Mouse (Mus musculus) limb, embryonic 14.5 days (tissue): Measurements from ENCODE around the gene Gm5128. TPM values are rescaled to one million over a fixed set of nuclear protein-coding genes. Genes with fewer than 3 reads are reported as not detected.
"Not testable (repeated sequence)": the region's sequence is repeated elsewhere in the genome, so short reads cannot be mapped to it uniquely, and the experiment has no call there.

Source experiments
- ATAC-seq: fragments of 200-750 bp; cut with Nextera tagmentation; 2 replicates; pipeline ENCODE4 v1.8.0; 2017; ENCODE audit warnings: low read depth, moderate number of reproducible peaks, moderate TSS enrichment; ENCODE audit not compliant: low FRiP score
- DNase-seq: peaks from one replicate; pipeline ENCODE4 v3.0.0-alpha.2; 2015; ENCODE audit warnings: low spot score
- H3K27ac ChIP-seq: fragments of 300-500 bp; sonication (generic); replicated peaks from 2 replicates; pipeline ENCODE4 v1.5.1; 2014; ENCODE audit warnings: low read depth, mild to moderate bottlenecking, low read length, moderate library complexity, mixed read lengths
- H3K27me3 ChIP-seq: fragments of 300-500 bp; sonication (generic); 2 replicates; pipeline ENCODE4 v1.6.1; 2014; ENCODE audit warnings: low read length, mixed read lengths; ENCODE audit not compliant: control insufficient read depth, insufficient read depth
- H3K36me3 ChIP-seq: fragments of 300-500 bp; sonication (generic); 2 replicates; pipeline ENCODE4 v1.6.1; 2014; ENCODE audit warnings: mild to moderate bottlenecking, low read length, moderate library complexity, mixed read lengths; ENCODE audit not compliant: control insufficient read depth, insufficient read depth
- H3K4me1 ChIP-seq: fragments of 300-500 bp; sonication (generic); 2 replicates; pipeline ENCODE4 v1.6.1; 2014; ENCODE audit warnings: antibody characterized with exemption, low read length, mixed read lengths; ENCODE audit not compliant: control insufficient read depth, insufficient read depth
- H3K4me2 ChIP-seq: fragments of 300-500 bp; sonication (generic); replicated peaks from 2 replicates; pipeline ENCODE4 v1.6.1; 2014; ENCODE audit warnings: low read depth, mild to moderate bottlenecking, low read length, moderate library complexity; ENCODE audit not compliant: severe bottlenecking
- H3K4me3 ChIP-seq: fragments of 300-500 bp; sonication (generic); replicated peaks from 2 replicates; pipeline ENCODE4 v1.5.1; 2014; ENCODE audit warnings: low read length
- H3K9ac ChIP-seq: fragments of 300-500 bp; sonication (generic); 2 replicates; pipeline ENCODE4 v1.6.1; 2014; ENCODE audit warnings: mild to moderate bottlenecking, low read depth, low read length, moderate library complexity; ENCODE audit not compliant: severe bottlenecking
- H3K9me3 ChIP-seq: fragments of 300-500 bp; sonication (generic); 2 replicates; pipeline ENCODE4 v1.6.1; 2016; ENCODE audit warnings: low read length; ENCODE audit not compliant: control insufficient read depth
- WGBS: fragments of 180-500 bp; shearing (Covaris S2); extraction: QIAGEN DNeasy Blood & Tissue Kit; methylation state at CpG from one replicate; pipeline ENCODE4 v1.1.7; 2014; 5-methylcytosine and 5-hydroxymethylcytosine counted together
- polyA plus RNA-seq, 2 experiments: library from polyadenylated mRNA; depleted of rRNA in 1 of 2; stranded (reverse) in 1 of 2; unstranded in 1 of 2; fragments of >200 nt; fragmentation: Nextera tagmentation in 1 of 2; extraction: Ambion mirVana in 1 of 2; gene quantifications; 2 replicates each; pipeline versions ENCODE4 v1.2.1 to v1.2.3; 2012 to 2014

Gm5128 gene
- polyA plus RNA-seq (2012; rRNA removed) (0.03 TPM in 1 of 2 replicates, not detected in the other), polyA plus RNA-seq (2014; fragmentation: Nextera tagmentation; extraction: Ambion mirVana) (not detected in 2 replicates)

DNA sequence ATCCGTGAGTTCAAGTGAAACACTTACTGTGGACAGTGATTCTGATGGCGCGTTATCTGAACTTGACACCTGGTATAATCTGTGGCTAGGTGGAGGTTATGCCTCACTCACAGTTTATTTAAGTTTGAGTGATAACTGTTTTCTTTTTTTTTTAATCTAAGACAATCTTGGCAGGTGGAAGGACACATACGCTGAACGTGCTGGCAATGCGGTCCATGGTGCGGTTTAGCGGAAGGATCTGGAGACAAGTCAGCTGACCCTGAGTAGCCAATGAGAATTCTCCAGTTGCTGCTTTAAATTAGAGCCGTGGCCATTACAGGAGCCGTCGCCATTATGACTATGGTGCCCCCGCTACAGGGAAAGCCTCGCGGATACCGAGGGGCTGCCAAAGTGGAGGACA lies at the start of gene Gm5128:
Gene Gm5128 (plus strand): TSS at position 301 of the 400 bp plus-strand sequence.
- not testable (repeated sequence) for H3K27ac ChIP-seq, H3K9me3 ChIP-seq, ATAC-seq, H3K4me2 ChIP-seq, H3K4me1 ChIP-seq, DNase-seq, H3K4me3 ChIP-seq, H3K27me3 ChIP-seq, H3K9ac ChIP-seq, H3K36me3 ChIP-seq
- no CpG with 5 or more reads among the region's 15 CpGs for WGBS

DNA sequence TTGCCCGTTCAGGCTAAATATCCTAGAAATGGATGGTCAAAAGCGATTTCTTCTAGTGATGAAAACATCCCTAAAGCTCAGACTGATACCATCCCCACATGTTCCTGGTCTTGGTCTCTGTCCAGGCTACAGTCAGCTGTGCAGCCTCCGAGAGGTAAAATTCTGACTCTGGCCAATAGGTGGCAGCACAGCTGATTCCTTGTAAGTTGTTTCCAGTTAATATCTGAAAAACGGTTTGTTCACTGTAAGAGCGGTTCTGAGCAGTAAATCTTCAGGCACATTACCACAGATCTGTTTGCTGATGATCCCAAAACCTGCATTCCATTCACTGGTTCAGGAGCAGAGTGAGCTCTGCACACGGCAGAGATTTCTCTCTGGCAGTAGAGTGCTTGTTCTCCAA lies 12.4 kb upstream of the Gm5128 start:
- not testable (repeated sequence) for H3K36me3 ChIP-seq, H3K4me3 ChIP-seq, ATAC-seq, H3K4me1 ChIP-seq, DNase-seq, H3K9me3 ChIP-seq, H3K9ac ChIP-seq, H3K27ac ChIP-seq, H3K27me3 ChIP-seq, H3K4me2 ChIP-seq
- 18% methylated on average over 2 of the region's 6 CpGs for WGBS

DNA sequence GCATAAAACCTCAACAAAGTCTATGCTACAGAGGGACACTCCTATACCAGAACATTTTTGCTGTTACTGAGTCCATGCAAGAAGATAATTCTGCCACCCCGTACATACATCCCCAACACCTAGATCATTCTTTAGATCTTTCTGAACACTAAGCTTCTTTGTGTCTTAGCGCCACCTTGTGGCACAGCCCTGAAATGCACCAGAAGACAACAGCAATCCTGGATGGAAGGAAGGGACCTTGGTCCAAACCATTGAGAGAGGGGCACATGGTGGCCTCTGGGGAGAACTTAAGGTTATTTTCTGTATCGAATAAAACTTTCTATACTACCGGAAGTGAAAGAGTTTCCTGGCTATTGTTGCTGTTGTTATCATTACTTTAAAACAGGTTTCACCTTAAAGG lies 11.1 kb upstream of the Gm5128 start:
- H3K4me1 ChIP-seq, H3K4me2 ChIP-seq, H3K9me3 ChIP-seq, H3K27me3 ChIP-seq, H3K4me3 ChIP-seq, H3K9ac ChIP-seq, H3K36me3 ChIP-seq, ATAC-seq, DNase-seq, H3K27ac ChIP-seq: not testable (repeated sequence)
- no CpG with 5 or more reads among the region's 4 CpGs for WGBS

DNA sequence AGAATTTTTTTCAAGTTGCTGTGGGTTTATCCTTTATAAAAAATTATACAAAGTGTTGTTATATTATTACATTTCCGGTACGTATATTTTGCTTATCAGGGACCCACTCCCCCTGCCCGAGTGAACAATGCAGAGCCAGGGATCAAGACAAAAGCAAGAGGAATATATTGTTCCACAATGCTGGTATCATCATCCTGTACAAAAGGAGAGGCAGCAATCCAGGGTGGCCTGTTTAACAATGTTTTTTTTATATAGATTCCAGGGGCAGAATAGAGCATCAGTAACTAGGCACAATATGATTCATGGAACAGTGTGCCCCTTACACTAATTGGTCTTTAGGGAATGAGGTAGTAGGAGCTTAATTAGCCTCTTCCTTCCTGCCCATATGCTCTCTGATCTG lies 30.5 kb downstream of the Gm5128 start:
- H3K9me3 ChIP-seq, H3K9ac ChIP-seq, DNase-seq, H3K27ac ChIP-seq, H3K27me3 ChIP-seq, H3K4me2 ChIP-seq, H3K36me3 ChIP-seq, H3K4me1 ChIP-seq, ATAC-seq, H3K4me3 ChIP-seq: not testable (repeated sequence)
- no CpG with 5 or more reads among the region's 3 CpGs for WGBS

DNA sequence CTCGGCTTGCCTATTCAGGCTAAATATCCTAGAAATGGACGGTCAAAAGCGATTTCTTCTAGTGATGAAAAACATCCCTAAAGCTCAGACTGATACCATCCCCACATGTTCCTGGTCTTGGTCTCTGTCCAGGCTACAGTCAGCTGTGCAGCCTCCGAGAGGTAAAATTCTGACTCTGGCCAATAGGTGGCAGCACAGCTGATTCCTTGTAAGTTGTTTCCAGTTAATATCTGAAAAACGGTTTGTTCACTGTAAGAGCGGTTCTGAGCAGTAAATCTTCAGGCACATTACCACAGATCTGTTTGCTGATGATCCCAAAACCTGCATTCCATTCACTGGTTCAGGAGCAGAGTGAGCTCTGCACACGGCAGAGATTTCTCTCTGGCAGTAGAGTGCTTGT lies 48.1 kb downstream of the Gm5128 start:
- not testable (repeated sequence) for H3K27ac ChIP-seq, H3K4me3 ChIP-seq, H3K9ac ChIP-seq, H3K4me1 ChIP-seq, H3K4me2 ChIP-seq, ATAC-seq, DNase-seq, H3K27me3 ChIP-seq, H3K9me3 ChIP-seq, H3K36me3 ChIP-seq
- WGBS: 46% methylated on average over 3 of the region's 7 CpGs

DNA sequence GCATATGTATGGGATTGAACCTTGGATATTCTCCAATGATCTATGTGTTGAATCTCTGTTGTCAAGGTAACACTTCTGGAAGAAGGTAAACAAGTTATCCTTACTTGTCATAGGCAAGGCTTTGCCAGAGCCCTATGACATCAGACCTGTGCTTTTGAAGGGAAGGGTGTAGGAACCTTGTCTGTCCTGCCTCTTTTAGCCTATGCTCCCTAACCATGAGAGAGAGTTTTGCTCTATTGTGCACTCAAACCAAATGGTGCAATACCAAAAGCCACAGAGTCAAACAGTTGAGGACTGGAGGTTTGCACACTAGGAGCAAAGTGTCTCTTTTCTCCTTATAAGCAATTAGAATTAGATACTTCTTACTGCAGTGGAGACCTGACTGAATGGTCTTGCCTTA lies 48.7 kb downstream of the Gm5128 start:
- not testable (repeated sequence) for H3K4me3 ChIP-seq, H3K27me3 ChIP-seq, H3K4me2 ChIP-seq, H3K9me3 ChIP-seq, DNase-seq, H3K4me1 ChIP-seq, H3K27ac ChIP-seq, H3K9ac ChIP-seq, ATAC-seq, H3K36me3 ChIP-seq

DNA sequence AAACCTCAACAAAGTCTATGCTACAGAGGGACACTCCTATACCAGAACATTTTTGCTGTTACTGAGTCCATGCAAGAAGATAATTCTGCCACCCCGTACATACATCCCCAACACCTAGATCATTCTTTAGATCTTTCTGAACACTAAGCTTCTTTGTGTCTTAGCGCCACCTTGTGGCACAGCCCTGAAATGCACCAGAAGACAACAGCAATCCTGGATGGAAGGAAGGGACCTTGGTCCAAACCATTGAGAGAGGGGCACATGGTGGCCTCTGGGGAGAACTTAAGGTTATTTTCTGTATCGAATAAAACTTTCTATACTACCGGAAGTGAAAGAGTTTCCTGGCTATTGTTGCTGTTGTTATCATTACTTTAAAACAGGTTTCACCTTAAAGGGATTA lies 49.4 kb downstream of the Gm5128 start:
- H3K9me3 ChIP-seq, H3K4me2 ChIP-seq, H3K27ac ChIP-seq, H3K4me3 ChIP-seq, DNase-seq, H3K9ac ChIP-seq, H3K36me3 ChIP-seq, H3K4me1 ChIP-seq, ATAC-seq, H3K27me3 ChIP-seq: not testable (repeated sequence)
- no CpG with 5 or more reads among the region's 4 CpGs for WGBS
